Mouse (Mus musculus): ENCODE data around the gene Kif24. TPM values are rescaled to one million over a fixed set of nuclear protein-coding genes. Genes with fewer than 3 reads are reported as not detected.

The Kif24 gene
- 1.2 and 1.4 TPM in 2 replicates for polyA plus RNA-seq (2015; fragmentation: Nextera tagmentation; extraction: Ambion mirVana)

DNA sequence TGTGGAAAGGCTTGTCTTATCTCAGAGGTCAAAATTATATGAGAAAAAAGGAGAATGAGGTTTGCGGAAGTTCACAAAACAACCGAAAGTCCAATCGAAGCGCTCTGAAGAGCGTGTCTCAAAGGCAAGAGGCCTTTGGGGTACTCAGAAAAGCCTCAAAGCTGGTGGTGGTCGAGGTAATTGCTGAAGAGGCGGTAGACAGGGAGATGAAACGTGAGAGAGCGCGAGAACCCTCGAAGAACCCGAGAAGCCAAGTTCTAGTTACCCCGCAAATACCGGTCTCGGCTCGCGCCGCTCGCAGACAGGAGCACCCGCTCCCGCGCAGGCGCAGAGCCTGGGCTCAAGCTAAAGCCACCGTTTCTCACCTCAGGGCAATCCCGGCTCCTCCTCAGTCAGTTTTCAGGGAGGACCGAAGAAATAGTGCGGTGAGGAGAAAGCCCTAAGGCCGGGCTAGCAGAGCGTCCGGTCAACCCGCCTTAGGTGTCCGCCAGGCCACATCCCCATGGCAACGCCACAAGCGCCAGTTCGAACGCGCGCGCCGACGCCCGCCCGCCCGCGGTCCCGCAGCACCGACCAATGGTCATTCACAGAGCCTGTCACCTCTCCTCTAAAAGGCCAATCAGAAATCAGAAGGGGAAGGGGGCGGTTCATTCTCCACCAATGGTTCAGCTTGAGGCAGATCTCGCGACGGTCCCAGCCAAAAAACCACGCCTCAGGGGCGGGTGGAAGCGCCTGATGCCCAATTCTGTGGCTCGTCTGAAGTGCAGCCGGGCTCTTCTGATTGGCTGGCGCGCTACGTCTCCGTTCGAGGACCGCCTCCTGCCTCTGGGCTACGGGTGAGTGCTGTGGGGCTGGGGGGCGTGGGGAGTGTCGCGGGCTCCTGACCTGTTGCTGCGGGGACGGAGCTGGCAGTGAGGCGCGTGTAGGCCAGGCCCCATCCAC lies at the start of gene Kif24, which contains the start of gene Nudt2:
Gene Kif24, minus strand, starts transcription at position 543 of the 942 bp plus-strand sequence.
Gene Nudt2, plus strand, starts transcription at position 807 of the 942 bp plus-strand sequence.

DNA sequence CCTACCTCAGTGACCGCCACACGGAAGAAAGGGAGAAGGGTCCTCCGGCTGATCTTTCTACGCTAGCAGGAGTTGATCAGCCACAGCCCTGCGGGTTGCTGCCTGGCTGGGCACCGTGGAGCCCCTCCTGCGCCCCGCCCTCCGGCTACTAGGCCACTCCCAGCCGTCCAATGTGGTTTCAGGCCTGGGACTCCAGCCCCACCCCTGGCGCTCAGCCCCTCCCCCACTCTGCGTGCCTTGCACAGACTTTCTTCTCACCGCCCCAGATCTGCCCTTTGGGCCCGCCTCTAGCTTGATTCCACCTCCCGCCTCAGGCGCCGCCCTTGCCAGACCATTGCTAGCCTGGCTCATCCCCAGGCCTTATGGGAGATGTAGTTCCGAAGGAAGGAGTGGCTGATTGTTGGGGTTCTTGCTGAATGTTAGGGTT lies 38.3 kb upstream of the Kif24 start, which contains the start of gene AI464131:
Gene AI464131, minus strand, starts transcription at position 91 of the 427 bp plus-strand sequence.

DNA sequence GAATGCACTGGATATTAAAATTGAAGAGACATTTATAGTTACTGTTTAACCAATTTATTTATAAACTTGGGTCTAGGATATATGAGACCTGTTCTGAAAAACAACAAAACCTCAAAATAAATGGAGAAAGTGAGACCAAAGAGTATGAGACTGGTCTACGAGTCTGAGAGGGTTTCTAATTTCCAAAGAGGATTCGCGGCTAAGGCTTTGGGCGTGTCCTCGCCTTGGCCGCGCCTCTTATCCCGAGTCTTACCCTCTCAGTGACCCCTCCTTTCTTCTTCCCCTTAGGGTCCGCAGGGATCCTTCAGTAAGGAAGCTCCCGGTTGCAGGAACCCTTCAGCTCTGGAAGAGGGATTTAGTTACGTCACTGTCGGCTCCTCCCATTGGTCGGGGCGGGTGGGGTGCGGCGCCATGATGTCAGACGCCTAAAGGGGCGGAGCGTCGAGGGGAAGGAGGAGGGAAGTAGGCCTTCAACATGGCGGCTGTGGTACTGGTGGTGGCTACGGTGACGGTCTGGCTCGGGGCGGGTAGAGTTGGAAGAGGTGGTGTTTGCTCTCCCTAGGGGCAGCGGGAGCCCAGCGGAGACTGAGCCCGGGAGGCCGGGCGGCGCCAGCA lies 116.0 kb downstream of the Kif24 start, which contains the start of gene Ubap1:
Gene Ubap1, plus strand, starts transcription at position 413 of the 615 bp plus-strand sequence.

Other genes with a start within 250 kb of the Kif24 start
- gene Ubap2, start 189.7 kb downstream of the Kif24 start, polyA plus RNA-seq (2015; fragmentation: Nextera tagmentation; extraction: Ambion mirVana), result 31.7 and 36.5 TPM in 2 replicates
- 46.9 and 48.0 TPM in 2 replicates for gene Dcaf12, start 150.0 kb downstream of the Kif24 start, polyA plus RNA-seq (2015; fragmentation: Nextera tagmentation; extraction: Ambion mirVana)
- gene Ubap1, start 115.9 kb downstream of the Kif24 start, polyA plus RNA-seq (2015; fragmentation: Nextera tagmentation; extraction: Ambion mirVana), result 55.6 and 55.8 TPM in 2 replicates
- 68.9 and 70.1 TPM in 2 replicates for gene Nudt2, start 264 bp upstream of the Kif24 start, polyA plus RNA-seq (2015; fragmentation: Nextera tagmentation; extraction: Ambion mirVana)
- 21.2 and 23.0 TPM in 2 replicates for gene AI464131, start 38.2 kb upstream of the Kif24 start, polyA plus RNA-seq (2015; fragmentation: Nextera tagmentation; extraction: Ambion mirVana)
- 14.3 and 17.3 TPM in 2 replicates for gene 1110017D15Rik, start 52.4 kb upstream of the Kif24 start, polyA plus RNA-seq (2015; fragmentation: Nextera tagmentation; extraction: Ambion mirVana)
- gene Fam219a, start 104.7 kb upstream of the Kif24 start, polyA plus RNA-seq (2015; fragmentation: Nextera tagmentation; extraction: Ambion mirVana), result 23.3 and 24.7 TPM in 2 replicates
- 5.4 and 6.2 TPM in 2 replicates for gene Dnaic1, start 104.9 kb upstream of the Kif24 start, polyA plus RNA-seq (2015; fragmentation: Nextera tagmentation; extraction: Ambion mirVana)
- gene Enho, start 175.4 kb upstream of the Kif24 start, polyA plus RNA-seq (2015; fragmentation: Nextera tagmentation; extraction: Ambion mirVana), result 159 and 163 TPM in 2 replicates
- 20.0 and 21.0 TPM in 2 replicates for gene Cntfr, start 232.2 kb upstream of the Kif24 start, polyA plus RNA-seq (2015; fragmentation: Nextera tagmentation; extraction: Ambion mirVana)
- gene Il11ra1, start 235.1 kb upstream of the Kif24 start, polyA plus RNA-seq (2015; fragmentation: Nextera tagmentation; extraction: Ambion mirVana), result 48.2 and 49.9 TPM in 2 replicates
- 56.4 and 57.5 TPM in 2 replicates for gene Rpp25l, start 248.6 kb upstream of the Kif24 start, polyA plus RNA-seq (2015; fragmentation: Nextera tagmentation; extraction: Ambion mirVana)